Mouse (Mus musculus): Measurements from ENCODE around the gene Pole.

The Pole gene

DNA sequence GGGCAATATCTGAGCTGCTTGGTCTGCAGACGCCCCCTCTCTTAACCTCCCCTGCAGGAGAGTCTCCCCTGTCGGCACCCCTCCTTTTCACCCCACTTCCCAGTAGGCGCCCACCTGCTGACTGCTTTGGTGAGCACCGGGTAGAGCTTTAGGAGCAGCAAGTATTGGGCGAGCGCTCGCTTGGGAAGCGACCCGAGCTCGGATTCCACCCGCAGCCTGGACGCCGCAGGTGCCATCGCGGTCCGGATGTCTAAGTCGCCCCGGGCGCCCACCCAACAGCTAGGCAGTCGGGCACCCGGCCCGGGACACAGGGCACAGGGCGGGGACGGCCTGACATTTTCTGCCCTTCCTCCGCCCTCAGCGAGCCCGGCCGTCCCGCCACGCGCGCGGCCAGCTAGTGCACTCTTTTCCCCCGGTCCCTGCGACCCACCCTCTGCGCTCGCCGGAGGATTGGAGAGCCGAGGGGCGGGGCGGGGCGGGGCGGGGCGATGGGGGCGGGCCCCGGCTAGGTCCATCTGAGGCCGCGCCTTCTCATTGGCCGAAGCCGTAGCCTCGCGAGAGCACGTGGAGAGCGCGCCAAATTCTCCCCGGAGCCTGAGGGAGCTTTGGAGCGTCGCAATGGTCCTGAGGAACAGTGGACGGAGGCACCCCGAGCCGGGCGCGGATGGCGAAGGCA, at the start of gene Pole, which contains the start of gene Pxmp2:
Gene Pole (plus strand): TSS at position 537 of the 676 bp plus-strand sequence.
Gene Pxmp2 (minus strand): TSS at position 417 of the 676 bp plus-strand sequence.
- DNase-seq (ENCODE audit: extremely low spot score), result peak; percentile 96

GRCm38 (mm10) chr5:110244091-110244490, 42.0 kb upstream of the Pole start:
- DNase-seq (ENCODE audit: extremely low spot score), result no peak

- no peak for DNase-seq (ENCODE audit: extremely low spot score)
Observed at GRCm38 (mm10) chr5:110266941-110267340, 19.2 kb upstream of the Pole start.

DNA sequence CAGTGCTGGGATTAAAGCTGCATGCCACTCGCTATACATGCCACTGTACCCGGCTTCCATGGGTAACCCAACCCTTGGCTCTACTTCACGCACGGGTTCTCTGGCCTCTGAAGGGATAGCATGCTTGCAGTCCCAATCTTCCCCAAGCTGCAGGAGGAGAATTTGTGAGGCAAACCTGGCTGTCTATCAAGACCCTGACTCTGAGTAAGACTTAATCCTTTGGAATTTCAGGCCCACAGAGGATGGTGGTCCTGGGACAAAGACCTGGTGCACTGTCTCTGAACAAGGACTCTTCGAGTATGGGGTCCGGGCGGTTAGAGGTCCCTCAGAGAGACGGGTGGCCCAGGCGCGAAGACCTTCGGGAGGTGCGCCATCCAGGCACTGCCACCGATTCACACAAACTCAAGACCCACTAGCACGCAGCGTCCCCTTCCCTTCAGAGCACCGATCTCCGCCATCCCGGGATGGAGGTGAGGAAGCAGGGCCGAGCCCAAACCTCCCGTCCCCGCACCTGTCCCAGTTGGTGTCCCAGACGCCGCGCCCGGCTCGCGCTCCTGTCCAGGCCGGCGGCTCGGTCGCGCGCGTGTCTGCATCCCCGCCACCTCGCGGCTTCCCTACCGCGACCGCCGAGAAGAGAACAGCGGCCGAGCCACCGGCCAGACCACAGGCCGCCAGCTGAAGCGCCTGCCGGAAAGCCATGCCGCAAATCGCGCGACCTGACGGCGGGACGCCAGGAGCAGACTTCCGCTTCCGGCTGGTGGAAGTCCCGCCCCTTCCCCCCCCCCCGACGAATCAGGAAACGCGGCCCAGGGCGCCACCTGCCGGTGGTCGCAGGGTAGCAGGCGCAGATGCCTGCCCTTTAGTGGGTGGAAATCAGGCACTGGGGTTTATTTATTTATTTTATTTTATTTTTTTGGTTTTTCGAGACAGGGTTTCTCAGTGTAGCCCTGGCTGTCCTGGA, 16.7 kb upstream of the Pole start, which contains the start of gene Pgam5:
Gene Pgam5 (minus strand): TSS at position 773 of the 961 bp plus-strand sequence.
- DNase-seq (ENCODE audit: extremely low spot score), result peak; percentile 92

GRCm38 (mm10) chr5:110270242-110270641, 15.9 kb upstream of the Pole start:
- no peak for DNase-seq (ENCODE audit: extremely low spot score)

- no peak for DNase-seq (ENCODE audit: extremely low spot score)
Observed at GRCm38 (mm10) chr5:110274147-110274546, 12.0 kb upstream of the Pole start.

DNA sequence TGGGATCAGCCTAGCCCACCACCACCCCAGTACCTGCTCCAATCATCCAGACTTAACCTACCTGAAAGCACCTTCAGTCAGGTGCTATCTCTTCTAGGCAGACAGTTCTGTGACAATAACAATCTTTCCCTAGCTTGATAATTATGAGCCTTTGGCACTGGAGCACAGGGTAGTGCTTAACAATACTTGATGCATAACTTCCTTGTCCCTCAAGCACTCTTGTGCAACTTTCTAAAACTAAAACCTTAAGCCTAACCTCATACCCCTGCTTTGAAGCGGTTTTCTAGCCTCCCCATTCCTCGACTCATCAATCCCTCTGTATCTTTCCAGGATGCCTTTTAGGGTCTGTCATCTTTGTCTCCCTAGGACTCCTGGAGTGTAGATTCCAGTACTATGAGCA, 11.3 kb upstream of the Pole start:
- no peak for DNase-seq (ENCODE audit: extremely low spot score)

GRCm38 (mm10) chr5:110276391-110276790, 9.7 kb upstream of the Pole start:
- DNase-seq (ENCODE audit: extremely low spot score), result no peak

DNA sequence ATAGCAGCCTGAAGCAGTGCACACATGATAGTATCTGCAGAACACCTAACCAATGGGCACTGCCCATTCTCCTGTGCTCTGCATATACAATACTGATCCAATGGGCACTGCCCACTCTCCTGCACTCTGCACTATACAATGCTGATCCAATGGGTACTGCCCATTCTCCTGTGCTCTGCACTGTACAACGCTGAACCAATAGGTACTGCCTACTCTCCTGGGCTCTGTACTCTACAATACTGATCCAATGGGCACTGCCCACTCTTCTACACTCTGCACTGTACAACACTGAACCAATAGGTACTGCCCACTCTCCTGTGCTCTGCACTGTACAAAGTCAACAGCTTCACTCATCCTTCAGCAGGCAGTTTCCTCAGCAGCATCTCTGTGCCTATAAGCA, 9.2 kb upstream of the Pole start:
- DNase-seq (ENCODE audit: extremely low spot score), result no peak

DNA sequence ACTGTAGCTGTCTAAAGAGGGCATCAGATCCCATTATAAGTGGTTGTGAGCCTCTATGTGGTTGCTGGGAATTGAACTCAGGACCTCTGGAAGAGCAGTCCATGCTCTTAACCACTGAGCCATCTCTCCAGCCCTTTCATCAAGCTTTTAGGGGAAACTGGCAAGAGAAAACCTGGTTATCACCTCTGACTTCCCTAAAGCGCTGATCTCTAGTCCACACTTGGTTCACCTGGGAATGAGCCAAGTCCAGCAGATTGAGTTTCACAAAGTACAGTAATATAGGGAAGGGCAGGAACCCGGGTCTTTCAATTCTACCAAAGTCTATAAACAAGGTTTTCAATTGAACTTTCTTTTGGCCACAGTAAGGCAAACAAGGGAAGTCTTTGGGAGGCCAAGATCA, 4.1 kb upstream of the Pole start:
- no peak for DNase-seq (ENCODE audit: extremely low spot score)

GRCm38 (mm10) chr5:110284536-110284935, 1.6 kb upstream of the Pole start:
- DNase-seq (ENCODE audit: extremely low spot score), result peak; percentile 70

DNA sequence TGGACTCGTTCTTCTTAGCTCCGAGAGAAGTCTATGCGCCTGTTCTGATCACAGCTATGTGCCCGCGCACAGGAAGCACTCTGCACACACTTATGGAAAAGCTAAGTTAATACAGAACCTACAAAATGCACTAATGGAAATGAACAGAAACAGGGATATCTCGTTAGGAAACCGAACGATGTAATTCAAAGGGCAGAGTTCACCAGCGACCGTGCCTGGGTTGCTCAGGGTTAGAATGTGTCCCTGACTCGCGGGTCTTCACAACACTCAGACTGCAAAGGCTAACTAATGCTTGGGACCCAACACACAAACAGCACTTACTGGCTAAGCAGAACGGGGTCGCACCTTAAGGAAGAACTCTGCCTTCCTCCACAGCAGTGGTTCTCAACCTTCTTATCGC, 950 bp upstream of the Pole start:
- DNase-seq (ENCODE audit: extremely low spot score), result peak; percentile 24

DNA sequence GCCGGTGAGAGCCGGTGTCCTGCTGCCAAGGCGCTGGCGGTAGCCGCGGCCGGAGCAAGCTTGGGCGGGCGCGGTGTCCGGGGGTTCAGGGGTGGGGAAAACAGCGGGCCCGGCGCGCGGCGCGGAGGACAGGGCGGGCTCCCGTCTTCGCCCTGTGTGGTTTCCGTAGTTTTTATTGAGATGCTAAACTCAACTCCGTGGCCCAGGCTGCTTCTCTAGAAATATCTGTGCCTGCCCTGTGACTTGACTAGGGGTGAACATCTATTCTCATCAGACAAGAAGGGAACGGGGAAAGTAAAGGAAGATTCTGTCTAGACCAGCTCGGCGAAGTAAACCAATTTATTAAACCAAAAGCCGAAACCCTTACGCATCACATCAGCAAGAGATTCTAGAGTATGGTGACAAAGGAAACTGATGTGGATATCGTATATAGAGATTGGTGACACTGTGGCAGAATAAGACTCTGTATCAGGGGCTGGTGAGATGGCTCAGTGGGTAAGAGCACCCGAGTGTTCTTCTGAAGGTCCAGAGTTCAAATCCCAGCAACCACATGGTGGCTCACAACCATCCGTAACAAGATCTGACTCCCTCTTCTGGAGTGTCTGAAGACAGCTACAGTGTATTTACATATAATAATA, 459 bp downstream of the Pole start:
- no peak for DNase-seq (ENCODE audit: extremely low spot score)

GRCm38 (mm10) chr5:110287084-110287475, 974 bp downstream of the Pole start:
- DNase-seq (ENCODE audit: extremely low spot score), result no peak

DNA sequence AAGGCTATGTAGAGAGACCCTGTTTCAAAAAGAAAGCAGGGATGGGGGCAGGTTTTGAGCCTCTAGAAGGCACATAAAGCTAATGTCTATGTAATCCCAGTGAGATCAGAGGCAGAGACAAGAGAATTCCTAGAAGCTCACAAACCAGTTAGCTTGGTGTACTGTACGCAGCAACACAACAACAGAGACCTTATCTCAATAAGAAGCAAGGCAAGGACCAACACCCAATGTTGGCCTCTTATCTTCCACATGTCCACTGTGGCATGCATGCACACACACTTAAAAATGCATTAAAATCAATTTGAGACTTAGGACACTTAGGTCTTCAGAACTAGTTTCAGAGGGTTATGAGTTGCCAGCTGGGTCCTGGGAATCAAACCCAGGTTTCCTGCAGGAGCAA, 5.5 kb downstream of the Pole start:
- no peak for DNase-seq (ENCODE audit: extremely low spot score)

- DNase-seq (ENCODE audit: extremely low spot score), result no peak
Observed at GRCm38 (mm10) chr5:110296637-110297036, 10.5 kb downstream of the Pole start.

DNA sequence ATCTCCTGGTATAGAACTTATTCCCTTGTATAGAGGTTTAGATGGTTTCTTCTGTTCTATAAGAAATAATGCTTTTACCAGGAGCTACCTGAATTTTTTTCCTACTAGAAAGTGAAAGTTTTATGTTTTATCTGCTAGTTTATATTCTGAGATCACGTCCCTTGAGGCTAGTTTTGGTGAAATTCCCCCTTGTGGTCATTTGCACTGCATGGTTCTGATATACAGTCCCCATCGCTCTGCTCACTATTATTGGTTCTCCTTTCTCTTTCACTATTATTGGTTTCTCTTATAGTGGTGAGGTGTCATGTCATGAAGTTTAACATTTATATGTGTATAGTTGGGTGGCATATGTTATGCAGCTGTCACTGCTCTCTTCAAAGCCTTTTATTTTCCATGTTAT, 14.5 kb downstream of the Pole start:
- DNase-seq (ENCODE audit: extremely low spot score), result no peak

DNA sequence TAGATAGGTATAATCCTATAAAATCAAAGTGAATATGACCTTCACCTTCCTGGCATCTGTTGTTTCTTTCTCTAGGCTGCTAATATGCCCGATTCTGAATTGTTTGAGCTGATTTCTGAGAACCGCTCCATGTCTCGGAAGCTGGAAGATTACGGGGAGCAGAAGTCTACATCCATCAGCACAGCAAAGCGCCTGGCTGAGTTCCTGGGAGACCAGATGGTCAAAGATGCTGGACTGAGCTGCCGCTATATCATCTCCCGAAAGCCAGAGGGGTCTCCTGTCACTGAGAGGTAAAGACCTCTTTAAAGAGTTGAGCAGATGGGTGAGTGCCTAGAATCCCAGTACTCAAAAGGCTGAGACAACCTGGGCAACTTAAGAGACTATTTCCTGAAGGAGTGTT, 22.8 kb downstream of the Pole start:
- DNase-seq (ENCODE audit: extremely low spot score), result no peak

GRCm38 (mm10) chr5:110313127-110313526, 27.0 kb downstream of the Pole start:
- no peak for DNase-seq (ENCODE audit: extremely low spot score)

GRCm38 (mm10) chr5:110330508-110330907, 44.4 kb downstream of the Pole start:
- no peak for DNase-seq (ENCODE audit: extremely low spot score)

DNA sequence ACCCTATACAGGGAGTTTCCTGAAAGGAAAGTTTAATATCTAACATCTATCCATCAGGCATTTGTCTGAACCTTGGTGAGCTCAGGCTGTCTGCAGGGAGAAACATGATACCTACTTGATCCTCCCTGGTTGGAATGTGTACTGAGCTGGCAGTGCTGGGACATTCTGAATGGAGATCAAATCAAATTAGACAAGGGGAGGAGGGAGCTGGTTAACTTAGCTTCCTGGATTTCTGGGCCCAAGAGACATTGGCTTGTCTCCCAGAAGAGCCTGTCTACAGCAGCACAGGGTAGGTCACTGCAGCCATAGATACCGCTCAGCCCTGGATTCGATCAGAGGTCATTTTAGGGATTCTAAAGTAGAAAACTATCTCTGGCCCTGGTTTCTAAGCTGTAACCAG, 52.7 kb downstream of the Pole start:
- no peak for DNase-seq (ENCODE audit: extremely low spot score)

- DNase-seq (ENCODE audit: extremely low spot score), result peak; percentile 44
Observed at GRCm38 (mm10) chr5:110342648-110343284, 56.7 kb downstream of the Pole start, which contains the start of gene P2rx2. P2rx2 (minus strand) TSS chr5:110343212.

Measured in embryo, embryonic 9.5 days (tissue).